Mouse (Mus musculus): Measurements from ENCODE around the gene Lrrc45. TPM values are rescaled to one million over a fixed set of nuclear protein-coding genes. Genes with fewer than 3 reads are reported as not detected.
A peak's percentile ranks its signal among the peaks of the same experiment; 100 is the strongest.
"Not testable (repeated sequence)": the region's sequence is repeated elsewhere in the genome, so short reads cannot be mapped to it uniquely, and the experiment has no call there.

The Lrrc45 gene
- polyA plus RNA-seq, 1 experiment from 2014 or later, result 75.1 TPM

DNA sequence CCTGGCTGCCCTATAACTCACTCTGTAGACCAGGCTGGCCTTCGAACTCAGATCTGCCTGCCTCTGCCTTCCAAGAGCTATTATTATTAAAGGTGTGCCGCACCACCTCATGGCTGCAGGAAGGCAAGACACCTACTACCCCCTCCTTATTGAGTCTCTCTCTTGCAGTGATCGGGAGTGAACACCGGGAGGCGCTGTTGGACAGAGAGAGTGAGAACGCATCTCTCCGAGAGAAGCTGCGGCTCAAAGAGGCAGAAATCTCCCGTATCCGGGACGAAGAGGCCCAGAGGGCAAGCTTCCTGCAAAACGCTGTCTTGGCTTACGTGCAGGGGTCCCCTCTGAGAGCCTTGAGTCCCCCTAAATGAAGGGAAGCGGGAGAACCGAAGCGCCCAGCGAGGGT, 6.7 kb downstream of the Lrrc45 start:
- WGBS, result 9% methylated on average over 17 of the region's 17 CpGs
- Histone ChIP-seq H3K27me3 (peaks cover 45% of the 10 kb centered on the region), H3K27ac (replicated peaks) (0 out of 2 replicates have a peak overlapping the region, but pooled peaks have one; percentile 42), H3K4me2 (replicated peaks) (peak overlapping the region; percentile 87), H3K4me1 (peaks cover 29% of the 10 kb centered on the region), H3K36me3 (peaks cover 42% of the 10 kb centered on the region), H3K4me3 (peak overlapping the region; percentile 71), H3K9me3 (no peaks in the 10 kb centered on the region), H3K9ac (replicated peaks) (peak overlapping the region; percentile 89)
- peak; percentile 24; the same call in 1 of the 2 replicates for ATAC-seq (ENCODE audit: low FRiP score, low read depth)

GRCm38 (mm10) chr11:120721124-120722066, 7.7 kb downstream of the Lrrc45 start, which contains the start of gene Rac3:
Rac3 (plus strand) TSS chr11:120721470.
- peak within 1 kb of the TSS; percentile 89 for H3K9ac ChIP-seq (replicated peaks)
- H3K27me3 ChIP-seq, result peaks cover 54% of the 10 kb centered on the region
- ATAC-seq (ENCODE audit: low FRiP score, low read depth), result peak; percentile 82
- H3K36me3 ChIP-seq, result peaks cover 36% of the 10 kb centered on the region
- peak within 1 kb of the TSS; percentile 71 for H3K4me3 ChIP-seq
- H3K27ac ChIP-seq (replicated peaks), result peak within 1 kb of the TSS; percentile 56
- H3K4me1 ChIP-seq, result peaks cover 27% of the 10 kb centered on the region
- peak within 1 kb of the TSS; percentile 87 for H3K4me2 ChIP-seq (replicated peaks)
- no peaks in the 10 kb centered on the region for H3K9me3 ChIP-seq
- WGBS, result under 1% methylated on average over 86 of the region's 90 CpGs

DNA sequence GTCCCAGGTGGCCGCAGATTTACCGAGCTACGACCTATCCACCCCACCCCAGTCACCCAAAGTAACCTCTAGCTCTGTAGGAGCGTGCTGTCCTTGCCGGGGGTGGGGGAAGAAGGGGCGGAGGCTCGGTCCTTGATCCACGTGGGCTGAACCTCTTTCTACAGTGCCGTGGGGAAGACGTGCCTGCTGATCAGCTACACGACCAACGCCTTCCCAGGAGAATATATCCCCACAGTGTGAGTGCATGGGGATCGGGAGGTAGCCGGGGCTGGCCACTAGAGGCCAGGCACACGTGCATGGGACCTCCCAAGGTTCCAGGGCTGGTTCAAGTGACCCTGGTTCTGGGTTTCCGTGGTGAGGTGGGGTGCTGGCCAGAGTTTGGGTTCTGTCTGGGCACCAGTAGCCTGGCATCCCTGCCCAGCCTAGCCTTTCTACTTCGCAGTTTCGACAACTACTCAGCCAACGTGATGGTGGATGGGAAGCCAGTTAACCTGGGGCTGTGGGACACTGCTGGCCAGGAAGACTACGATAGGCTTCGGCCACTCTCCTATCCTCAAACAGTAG, 8.4 kb downstream of the Lrrc45 start:
- H3K27me3 ChIP-seq, result peaks cover 59% of the 10 kb centered on the region
- peak overlapping the region; percentile 87 for H3K4me2 ChIP-seq (replicated peaks)
- ATAC-seq (ENCODE audit: low FRiP score, low read depth), result no peak
- H3K4me3 ChIP-seq, result peak overlapping the region; percentile 71
- peaks cover 34% of the 10 kb centered on the region for H3K4me1 ChIP-seq
- WGBS, result 21% methylated on average over 21 of the region's 21 CpGs
- H3K9me3 ChIP-seq, result no peaks in the 10 kb centered on the region
- H3K27ac ChIP-seq (replicated peaks), result no peak overlapping the region
- peaks cover 30% of the 10 kb centered on the region for H3K36me3 ChIP-seq
- H3K9ac ChIP-seq (replicated peaks), result peak overlapping the region; percentile 89

- Histone ChIP-seq H3K27ac (replicated peaks) (no peak overlapping the region), H3K9me3 (no peaks in the 10 kb centered on the region), H3K27me3 (peaks cover 59% of the 10 kb centered on the region), H3K9ac (replicated peaks) (no peak overlapping the region), H3K36me3 (peaks cover 22% of the 10 kb centered on the region), H3K4me1 (peaks cover 34% of the 10 kb centered on the region), H3K4me2 (replicated peaks) (peak overlapping the region; percentile 87; the same call in 1 of the 2 replicates), H3K4me3 (peak overlapping the region; percentile 71; the same call in 1 of the 2 replicates)
- 89% methylated on average over 11 of the region's 11 CpGs for WGBS
- no peak for ATAC-seq (ENCODE audit: low FRiP score, low read depth)
Measured at GRCm38 (mm10) chr11:120722761-120723382, 9.1 kb downstream of the Lrrc45 start.

DNA sequence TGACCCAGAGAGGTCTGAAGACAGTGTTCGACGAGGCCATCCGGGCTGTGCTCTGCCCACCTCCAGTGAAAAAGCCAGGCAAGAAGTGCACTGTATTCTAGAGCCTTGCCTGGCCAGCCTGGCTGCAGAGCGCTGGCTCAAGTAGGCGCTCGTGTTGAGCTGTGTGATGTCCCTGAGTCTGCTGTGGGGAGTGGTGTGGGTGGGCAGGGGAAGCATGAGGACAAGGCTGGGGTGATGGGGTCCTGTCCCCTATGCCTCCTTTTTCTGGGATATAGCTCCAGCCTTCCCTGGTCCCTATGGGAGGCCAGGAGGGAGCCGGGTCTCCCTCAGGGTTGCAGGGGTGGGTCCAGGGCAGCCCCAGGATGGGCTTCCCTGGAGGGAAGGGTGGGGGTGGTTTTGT, 9.8 kb downstream of the Lrrc45 start:
- Histone ChIP-seq H3K4me1 (peaks cover 34% of the 10 kb centered on the region), H3K9me3 (no peaks in the 10 kb centered on the region), H3K9ac (replicated peaks) (no peak overlapping the region), H3K27ac (replicated peaks) (no peak overlapping the region), H3K36me3 (peaks cover 17% of the 10 kb centered on the region), H3K27me3 (peaks cover 64% of the 10 kb centered on the region), H3K4me3 (no peak overlapping the region), H3K4me2 (replicated peaks) (no peak overlapping the region)
- WGBS, result 81% methylated on average over 7 of the region's 7 CpGs
- no peak for ATAC-seq (ENCODE audit: low FRiP score, low read depth)

- Histone ChIP-seq H3K4me2 (replicated peaks) (peak overlapping the region; percentile 88), H3K27me3 (peaks cover 77% of the 10 kb centered on the region), H3K4me1 (peaks cover 27% of the 10 kb centered on the region), H3K9me3 (no peaks in the 10 kb centered on the region), H3K27ac (replicated peaks) (no peak overlapping the region), H3K4me3 (peak overlapping the region; percentile 58), H3K36me3 (no peaks in the 10 kb centered on the region), H3K9ac (replicated peaks) (peak overlapping the region; percentile 66)
- peak; percentile 50 for ATAC-seq (ENCODE audit: low FRiP score, low read depth)
- 16% methylated on average over 34 of the region's 36 CpGs for WGBS
Measured at GRCm38 (mm10) chr11:120726243-120727168, 12.8 kb downstream of the Lrrc45 start.

DNA sequence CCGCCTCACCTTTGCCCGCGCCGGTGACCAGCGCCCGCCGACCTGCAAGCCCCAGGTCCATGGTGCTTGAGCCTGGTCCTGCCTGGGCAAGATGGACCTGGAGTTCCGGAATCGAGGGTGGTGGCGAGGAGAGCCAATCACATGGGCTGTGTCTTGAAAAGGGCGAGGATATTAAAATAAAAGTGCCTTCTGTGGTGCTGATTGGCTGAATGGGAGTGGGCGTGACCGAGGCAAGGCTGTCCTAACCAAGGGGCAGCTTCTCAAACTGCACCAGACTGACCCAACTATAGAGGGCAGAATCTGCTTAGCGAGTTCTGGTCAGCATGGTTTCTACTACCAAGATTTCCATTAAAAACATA, 13.4 kb downstream of the Lrrc45 start, which contains the start of gene Dcxr:
Gene Dcxr, minus strand, starts transcription at position 113 of the 359 bp plus-strand sequence.
- Histone ChIP-seq H3K27me3 (peaks cover 75% of the 10 kb centered on the region), H3K27ac (replicated peaks) (no peak within 1 kb of the TSS), H3K4me2 (replicated peaks) (peak within 1 kb of the TSS; percentile 88), H3K9ac (replicated peaks) (peak within 1 kb of the TSS; percentile 66), H3K4me3 (peak within 1 kb of the TSS; percentile 58), H3K4me1 (peaks cover 22% of the 10 kb centered on the region), H3K36me3 (no peaks in the 10 kb centered on the region), H3K9me3 (no peaks in the 10 kb centered on the region)
- peak; percentile 90 for ATAC-seq (ENCODE audit: low FRiP score, low read depth)
- WGBS, result under 1% methylated on average over 14 of the region's 14 CpGs

- H3K4me2 ChIP-seq (replicated peaks), result no peak overlapping the region
Measured at GRCm38 (mm10) chr11:120727564-120727963, 13.8 kb downstream of the Lrrc45 start.

DNA sequence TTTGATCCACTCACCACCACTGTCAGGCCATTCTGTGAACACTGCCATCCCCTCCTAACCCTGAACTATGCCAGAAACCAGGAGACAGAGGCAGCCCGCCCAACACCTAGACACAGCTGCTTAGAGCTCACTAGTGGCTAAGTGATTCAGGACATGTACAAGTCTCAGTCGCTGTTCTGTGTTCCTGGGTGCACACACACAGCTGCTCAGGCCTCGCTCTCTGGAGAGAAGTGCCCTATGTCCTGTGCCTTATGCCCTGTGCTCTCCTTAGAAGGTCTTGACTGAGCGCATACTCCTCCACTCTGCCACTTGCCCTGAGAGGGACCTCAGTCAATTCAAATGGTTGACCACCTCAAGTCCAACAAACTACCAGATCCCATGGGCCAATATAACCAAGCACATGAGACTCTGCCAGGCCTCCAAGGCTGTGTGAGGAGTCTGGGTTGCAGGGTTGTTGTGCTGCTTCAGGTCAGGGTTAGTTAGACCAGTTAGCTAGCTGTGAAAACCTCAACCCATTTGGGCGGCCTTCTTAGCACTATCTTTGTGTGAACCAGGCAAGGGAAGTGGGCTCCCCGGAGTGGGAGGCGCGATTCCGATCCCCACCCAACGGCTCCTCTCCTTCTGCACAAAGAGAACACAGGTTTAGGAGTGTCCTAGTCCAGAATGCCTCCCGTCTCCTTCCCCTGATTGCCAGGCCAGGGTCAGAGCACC, 15.0 kb downstream of the Lrrc45 start:
- Histone ChIP-seq H3K27ac (replicated peaks) (no peak overlapping the region), H3K4me1 (peaks cover 16% of the 10 kb centered on the region), H3K9me3 (no peaks in the 10 kb centered on the region), H3K36me3 (no peaks in the 10 kb centered on the region), H3K4me3 (no peak overlapping the region), H3K27me3 (peaks cover 59% of the 10 kb centered on the region), H3K9ac (replicated peaks) (no peak overlapping the region), H3K4me2 (replicated peaks) (no peak overlapping the region)
- 65% methylated on average over 11 of the region's 11 CpGs for WGBS
- no peak for ATAC-seq (ENCODE audit: low FRiP score, low read depth)

More at GRCm38 (mm10) chr11:120727564-120727963, 13.8 kb downstream of the Lrrc45 start:
- H3K27ac ChIP-seq (replicated peaks), result no peak overlapping the region
- H3K9ac ChIP-seq (replicated peaks), result no peak overlapping the region
- H3K36me3 ChIP-seq, result no peaks in the 10 kb centered on the region
- no peak overlapping the region for H3K4me3 ChIP-seq
- no peaks in the 10 kb centered on the region for H3K9me3 ChIP-seq
- no peak for ATAC-seq (ENCODE audit: low FRiP score, low read depth)
- WGBS, result 60% methylated on average over 12 of the region's 12 CpGs
- peaks cover 17% of the 10 kb centered on the region for H3K4me1 ChIP-seq
- peaks cover 70% of the 10 kb centered on the region for H3K27me3 ChIP-seq

DNA sequence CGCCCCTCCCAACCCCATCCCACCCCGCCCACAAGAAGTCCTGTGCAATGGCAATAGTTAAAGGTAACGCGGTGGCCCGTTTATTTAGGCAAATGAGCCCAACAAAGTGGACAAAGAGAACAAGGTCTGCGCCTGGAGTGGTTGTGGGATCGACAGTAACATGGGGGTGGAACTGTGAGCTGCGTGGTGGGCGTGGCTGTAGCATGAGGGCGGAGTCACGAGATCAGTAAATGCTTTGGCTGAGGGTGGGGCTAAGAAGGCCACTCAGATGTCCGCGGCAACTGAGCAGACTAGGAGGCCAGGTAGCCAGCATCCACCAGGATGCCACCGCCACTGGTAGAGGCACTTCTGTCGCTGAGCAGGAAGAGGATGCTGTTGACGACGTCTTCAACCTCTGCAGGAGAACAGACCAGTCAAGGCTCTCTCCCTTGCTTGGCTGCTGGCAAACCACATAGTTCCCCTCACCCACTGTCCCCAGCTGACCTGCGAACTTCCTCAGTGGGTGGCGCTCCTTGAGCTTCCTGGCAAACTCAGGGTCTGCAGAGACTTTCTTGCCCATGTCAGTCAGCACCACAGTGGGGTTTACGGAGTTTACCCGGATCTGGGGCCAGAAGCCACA, 15.8 kb downstream of the Lrrc45 start:
- H3K9ac ChIP-seq (replicated peaks); ATAC-seq (ENCODE audit: low FRiP score, low read depth); H3K36me3 ChIP-seq; H3K9me3 ChIP-seq; H3K27ac ChIP-seq (replicated peaks): not testable (repeated sequence)
- 0 out of 2 replicates have a peak overlapping the region, but pooled peaks have one; percentile 1 for H3K4me3 ChIP-seq
- H3K4me2 ChIP-seq (replicated peaks), result peak overlapping the region; percentile 36
- H3K27me3 ChIP-seq, result peaks cover 54% of the 10 kb centered on the region
- WGBS, result 4% methylated on average over 18 of the region's 21 CpGs
- H3K4me1 ChIP-seq, result peaks cover 16% of the 10 kb centered on the region
